Mouse (Mus musculus) lung, embryonic 16.5 days (tissue): ENCODE results near the gene Hdgfl2. TPM values are rescaled to one million over a fixed set of nuclear protein-coding genes. Genes with fewer than 3 reads are reported as not detected.

Source experiments
- ATAC-seq: fragments of 200-750 bp; cut with Nextera tagmentation; 2 replicates; pipeline ENCODE4 v1.8.0; 2017; ENCODE audit warnings: low read depth, mild to moderate bottlenecking, moderate library complexity
- H3K27ac ChIP-seq: fragments of 300-500 bp; sonication (generic); 2 replicates; pipeline ENCODE4 v1.5.1; 2014; ENCODE audit warnings: mild to moderate bottlenecking, control low read depth, low read length
- H3K27me3 ChIP-seq: fragments of 300-500 bp; sonication (generic); 2 replicates; pipeline ENCODE4 v1.6.1; 2014; ENCODE audit warnings: low read depth, low read length, mixed read lengths; ENCODE audit not compliant: control insufficient read depth, insufficient read depth
- H3K36me3 ChIP-seq: fragments of 300-500 bp; sonication (generic); 2 replicates; pipeline ENCODE4 v1.6.1; 2014; ENCODE audit warnings: low read length; ENCODE audit not compliant: control insufficient read depth, insufficient read depth
- H3K4me1 ChIP-seq: fragments of 300-500 bp; sonication (generic); replicated peaks from 2 replicates; pipeline ENCODE4 v1.6.1; 2014; ENCODE audit warnings: low read length, mixed read lengths; ENCODE audit not compliant: control insufficient read depth, insufficient read depth
- H3K4me2 ChIP-seq: fragments of 300-500 bp; sonication (generic); 2 replicates; pipeline ENCODE4 v1.6.1; 2014; ENCODE audit warnings: low read depth, low read length, control low read depth
- H3K4me3 ChIP-seq: fragments of 300-500 bp; sonication (generic); 2 replicates; pipeline ENCODE4 v1.5.1; 2014; ENCODE audit warnings: mild to moderate bottlenecking, low read length, control low read depth
- H3K9ac ChIP-seq: fragments of 300-500 bp; sonication (generic); 2 replicates; pipeline ENCODE4 v1.6.1; 2014; ENCODE audit warnings: low read length, control low read depth
- H3K9me3 ChIP-seq: fragments of 300-500 bp; sonication (generic); 2 replicates; pipeline ENCODE4 v1.6.1; 2016; ENCODE audit warnings: low read length; ENCODE audit not compliant: control insufficient read depth
- WGBS: fragments of 180-500 bp; shearing (Covaris S2); extraction: QIAGEN DNeasy Blood & Tissue Kit; methylation state at CpG from one replicate; pipeline ENCODE4 v1.1.7; 2014; 5-methylcytosine and 5-hydroxymethylcytosine counted together
- polyA plus RNA-seq: library from polyadenylated mRNA; unstranded; fragments of >200 nt; fragmentation: Nextera tagmentation; extraction: Ambion mirVana; gene quantifications from 2 replicates; pipeline ENCODE4 v1.2.1, GENCODE M21; 2015

Hdgfl2 gene
- polyA plus RNA-seq, 1 experiment from 2014 or later: 96.7 TPM

DNA sequence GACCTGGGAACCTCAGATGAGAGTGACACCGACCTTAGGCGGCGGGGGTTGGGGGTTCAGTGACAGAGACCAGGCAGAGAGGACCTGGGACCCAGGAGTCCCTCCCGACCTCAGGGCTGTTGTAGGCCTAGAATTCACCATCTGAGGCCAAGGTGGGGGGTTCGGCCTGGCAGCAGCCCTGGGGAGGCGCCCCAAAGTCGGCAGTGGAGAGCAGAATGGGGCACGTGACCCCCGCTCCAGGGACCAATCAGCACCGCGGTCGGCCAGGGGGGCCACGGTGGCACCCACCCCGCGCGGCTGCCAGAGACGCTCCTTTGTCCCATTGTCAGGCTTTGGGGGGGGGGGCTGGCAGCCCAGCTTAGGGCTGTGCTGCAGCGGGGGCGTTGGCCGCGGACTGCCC lies 59.9 kb downstream of the Hdgfl2 start:
- peak overlapping the region; percentile 60 for H3K9ac ChIP-seq
- H3K4me1 ChIP-seq: peaks cover 22% of the 10 kb centered on the region
- H3K36me3 ChIP-seq: no peaks in the 10 kb centered on the region
- 10% methylated on average over 21 of the region's 21 CpGs for WGBS
- peak overlapping the region; percentile 99 for H3K4me2 ChIP-seq
- H3K27ac ChIP-seq: no peak overlapping the region
- H3K4me3 ChIP-seq: peak overlapping the region; percentile 67
- H3K9me3 ChIP-seq: no peaks in the 10 kb centered on the region
- peaks cover 44% of the 10 kb centered on the region for H3K27me3 ChIP-seq
- ATAC-seq: no peak; the same call in 1 of the 2 replicates

DNA sequence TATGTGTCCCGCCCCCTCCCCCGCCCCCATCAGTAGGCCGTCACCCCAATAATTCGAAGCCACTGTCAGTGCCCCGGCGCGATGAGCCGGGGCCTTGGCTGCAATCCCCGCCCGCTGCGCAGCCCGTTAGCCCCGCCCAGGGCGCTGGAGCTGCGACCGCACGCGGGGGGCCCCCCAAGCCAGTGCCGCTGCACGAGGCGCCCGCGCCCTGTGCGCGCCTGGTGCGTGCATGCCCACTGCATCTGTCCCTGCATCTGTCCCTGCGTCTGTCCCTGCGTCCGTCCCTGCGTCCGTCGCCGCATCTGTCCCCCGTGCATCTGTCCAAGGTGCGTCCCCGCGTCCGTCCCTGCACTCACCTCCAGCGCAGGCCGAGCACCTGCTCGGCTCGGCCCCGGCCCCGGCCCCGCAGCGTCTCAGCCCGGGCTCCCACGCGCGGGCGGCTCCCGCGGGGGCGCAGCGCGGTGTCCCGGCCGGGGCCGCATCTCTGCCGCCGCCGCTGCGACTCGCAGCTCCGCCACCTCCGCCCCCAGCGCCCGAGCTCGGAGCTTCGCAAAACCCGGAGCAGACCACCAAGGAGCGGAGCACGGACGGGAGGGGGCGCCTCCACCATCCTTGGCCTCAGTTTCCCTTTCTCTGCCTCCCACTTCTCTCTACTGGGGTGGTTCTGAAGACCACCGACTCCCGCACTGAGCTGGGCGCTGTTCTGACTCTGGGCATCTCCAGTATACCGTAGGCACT lies 60.6 kb downstream of the Hdgfl2 start, which contains the start of gene Sema6b:
Gene Sema6b, minus strand, starts transcription at position 486 of the 738 bp plus-strand sequence.
- peak within 1 kb of the TSS; percentile 60 for H3K9ac ChIP-seq
- H3K27ac ChIP-seq: no peak within 1 kb of the TSS
- ATAC-seq: peak; percentile 55; the same call in 1 of the 2 replicates
- H3K36me3 ChIP-seq: no peaks in the 10 kb centered on the region
- H3K9me3 ChIP-seq: no peaks in the 10 kb centered on the region
- peak within 1 kb of the TSS; percentile 99 for H3K4me2 ChIP-seq
- peak within 1 kb of the TSS; percentile 67 for H3K4me3 ChIP-seq
- under 1% methylated on average over 78 of the region's 79 CpGs for WGBS
- H3K4me1 ChIP-seq: peaks cover 17% of the 10 kb centered on the region
- H3K27me3 ChIP-seq: peaks cover 47% of the 10 kb centered on the region

DNA sequence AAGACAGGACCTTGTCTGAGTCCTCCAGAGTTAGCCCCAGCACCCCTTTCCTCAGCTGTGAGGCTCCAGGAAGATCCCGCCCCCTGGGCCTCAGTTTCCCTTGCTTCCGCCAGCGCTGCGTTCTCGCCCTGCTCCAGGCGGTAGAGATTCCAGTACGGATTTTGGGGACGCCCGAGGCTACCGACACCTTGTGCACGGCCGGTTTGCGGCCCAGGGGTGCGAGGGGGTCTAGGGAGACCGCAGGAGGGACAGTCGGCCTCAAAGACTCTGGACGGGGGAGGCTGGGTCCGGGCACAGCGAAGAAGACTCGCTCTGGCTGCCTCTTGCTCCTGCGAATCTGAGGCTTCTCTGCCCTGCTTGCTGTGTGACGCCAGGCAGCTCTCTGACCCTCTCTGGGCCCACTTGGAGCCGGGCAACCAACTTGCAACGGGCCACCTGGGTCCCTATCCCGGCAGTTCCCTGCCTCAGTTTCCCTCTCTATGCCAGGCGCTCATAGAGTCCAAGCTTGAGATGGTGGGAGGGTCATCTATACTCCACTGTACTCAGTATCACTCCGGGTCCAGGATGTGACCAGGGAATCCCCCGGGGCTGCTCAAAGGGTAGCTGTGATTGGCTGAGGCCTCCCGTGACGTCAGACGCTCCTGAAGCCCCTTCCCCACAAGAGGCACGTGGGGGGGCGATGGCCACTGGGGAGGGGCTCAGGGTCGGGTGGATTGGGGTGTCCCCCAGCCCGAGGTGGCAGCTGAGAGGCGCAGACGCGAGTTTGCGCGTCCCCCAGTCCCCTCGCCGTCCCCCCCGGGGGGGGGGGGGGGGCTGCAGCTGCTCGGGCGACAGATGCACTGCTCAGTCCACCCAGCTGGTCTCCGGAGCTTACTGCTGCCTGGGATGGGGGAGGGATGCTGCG lies 62.5 kb downstream of the Hdgfl2 start:
- peak overlapping the region; percentile 42 for H3K4me3 ChIP-seq
- 2% methylated on average over 41 of the region's 47 CpGs for WGBS

DNA sequence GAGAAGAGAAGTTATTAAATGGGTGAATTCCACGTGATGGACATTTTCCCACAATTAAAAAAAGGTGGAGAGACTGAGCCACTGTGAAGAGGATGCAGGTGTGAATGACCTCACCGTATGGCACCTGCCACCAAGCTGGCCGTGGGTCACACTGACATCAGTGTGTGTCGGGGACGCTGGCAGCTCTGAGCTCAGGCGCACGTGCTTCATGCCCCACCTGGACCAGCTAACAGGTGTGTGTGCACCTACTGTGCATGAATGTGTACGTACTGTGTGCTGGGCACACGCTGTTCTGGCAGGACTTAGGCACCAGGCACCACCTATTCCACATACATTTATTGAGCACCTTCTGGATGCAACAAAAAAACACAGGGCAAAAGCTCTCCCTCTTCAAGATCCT lies 65.1 kb downstream of the Hdgfl2 start:
- no peaks in the 10 kb centered on the region for H3K36me3 ChIP-seq
- H3K27ac ChIP-seq: no peak overlapping the region
- H3K4me3 ChIP-seq: no peak overlapping the region
- H3K27me3 ChIP-seq: peaks cover 71% of the 10 kb centered on the region
- no peak overlapping the region for H3K9ac ChIP-seq
- 65% methylated on average over 9 of the region's 9 CpGs for WGBS
- no peaks in the 10 kb centered on the region for H3K9me3 ChIP-seq
- no peak for ATAC-seq
- H3K4me1 ChIP-seq: peaks cover 15% of the 10 kb centered on the region
- H3K4me2 ChIP-seq: no peak overlapping the region

More for the DNA sequence above, 62.5 kb downstream of the Hdgfl2 start:
- H3K4me1 ChIP-seq: peaks cover 17% of the 10 kb centered on the region
- H3K9me3 ChIP-seq: no peaks in the 10 kb centered on the region
- ATAC-seq: no peak
- peaks cover 58% of the 10 kb centered on the region for H3K27me3 ChIP-seq
- no peak overlapping the region for H3K27ac ChIP-seq
- no peaks in the 10 kb centered on the region for H3K36me3 ChIP-seq
- H3K9ac ChIP-seq: peak overlapping the region; percentile 39; the same call in 1 of the 2 replicates
- peak overlapping the region; percentile 71 for H3K4me2 ChIP-seq

DNA sequence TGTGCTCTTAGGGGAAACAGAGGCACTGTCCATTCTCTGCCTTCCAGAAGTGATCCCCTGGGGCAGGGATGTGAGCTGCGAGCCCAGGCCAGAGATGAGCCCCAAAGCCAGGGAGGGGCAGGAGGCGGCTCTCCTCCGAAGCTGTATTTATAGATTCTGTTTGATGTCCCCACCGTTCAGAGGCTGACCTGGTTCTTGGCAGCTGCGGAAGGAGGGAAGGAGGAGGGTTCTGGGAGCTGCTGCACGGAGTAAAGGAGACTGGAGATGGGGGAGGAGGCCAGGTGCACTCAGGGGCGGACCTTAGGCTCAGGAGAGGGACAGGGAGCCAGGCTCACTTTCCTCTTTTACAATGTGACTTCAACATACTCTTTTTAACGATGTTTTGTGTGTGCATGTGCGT lies 66.7 kb downstream of the Hdgfl2 start:
- peaks cover 12% of the 10 kb centered on the region for H3K4me1 ChIP-seq
- H3K36me3 ChIP-seq: no peaks in the 10 kb centered on the region
- no peak overlapping the region for H3K4me3 ChIP-seq
- H3K27me3 ChIP-seq: peaks cover 61% of the 10 kb centered on the region
- WGBS: 17% methylated on average over 9 of the region's 9 CpGs
- H3K4me2 ChIP-seq: no peak overlapping the region
- ATAC-seq: no peak
- no peak overlapping the region for H3K9ac ChIP-seq
- no peaks in the 10 kb centered on the region for H3K9me3 ChIP-seq
- no peak overlapping the region for H3K27ac ChIP-seq

DNA sequence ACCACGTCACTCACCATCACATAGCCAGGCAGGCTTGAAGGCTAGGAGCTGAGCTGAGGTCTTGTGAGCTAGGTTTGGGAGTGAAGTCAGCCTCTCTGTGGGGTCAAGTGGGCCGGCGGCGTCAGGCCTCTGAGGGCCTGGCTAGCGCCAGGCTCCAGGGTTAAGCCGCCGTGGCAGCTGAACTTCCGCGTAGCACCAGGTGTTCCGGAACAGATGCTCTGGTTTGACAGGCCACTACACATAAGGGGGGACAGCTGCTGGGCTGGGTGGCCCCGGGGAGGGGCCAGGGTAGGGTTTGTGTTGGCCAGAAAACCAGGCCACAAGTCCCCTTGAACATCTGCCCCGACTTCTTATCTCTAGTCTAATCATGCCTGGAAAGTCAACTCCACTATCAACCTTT lies 68.0 kb downstream of the Hdgfl2 start:
- no peaks in the 10 kb centered on the region for H3K9me3 ChIP-seq
- WGBS: 35% methylated on average over 12 of the region's 12 CpGs
- H3K4me1 ChIP-seq: peaks cover 3% of the 10 kb centered on the region; the same call in 1 of the 2 replicates
- peaks cover 48% of the 10 kb centered on the region for H3K27me3 ChIP-seq
- ATAC-seq: no peak
- H3K4me3 ChIP-seq: no peak overlapping the region
- H3K36me3 ChIP-seq: no peaks in the 10 kb centered on the region
- H3K27ac ChIP-seq: no peak overlapping the region
- no peak overlapping the region for H3K4me2 ChIP-seq
- H3K9ac ChIP-seq: no peak overlapping the region

DNA sequence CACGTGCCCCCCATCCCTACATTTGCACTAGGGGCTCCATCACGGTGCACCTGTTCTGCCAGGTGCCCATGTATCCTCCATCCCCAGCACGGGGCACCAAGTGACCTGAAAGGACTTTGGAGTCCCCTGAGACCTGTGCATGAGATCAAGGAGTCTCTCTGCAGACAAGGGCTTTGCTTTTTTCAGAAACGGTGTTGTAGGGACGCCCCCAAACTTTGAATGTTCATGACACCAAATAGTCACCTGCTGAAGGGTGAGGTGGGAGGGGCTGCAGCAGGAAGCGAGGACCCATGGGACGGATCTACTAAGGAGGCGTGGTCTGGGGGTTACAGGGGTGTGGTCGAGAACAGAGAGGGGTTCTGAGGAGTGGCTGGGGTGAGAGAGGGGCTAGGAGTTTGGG lies 68.8 kb downstream of the Hdgfl2 start:
- H3K36me3 ChIP-seq: no peaks in the 10 kb centered on the region
- H3K4me3 ChIP-seq: peak overlapping the region; percentile 31
- H3K9me3 ChIP-seq: no peaks in the 10 kb centered on the region
- no peak overlapping the region for H3K27ac ChIP-seq
- peaks cover 41% of the 10 kb centered on the region for H3K27me3 ChIP-seq
- ATAC-seq: no peak
- WGBS: 18% methylated on average over 9 of the region's 9 CpGs
- H3K9ac ChIP-seq: no peak overlapping the region
- peak overlapping the region; percentile 39 for H3K4me2 ChIP-seq
- peaks cover 3% of the 10 kb centered on the region; the same call in 1 of the 2 replicates for H3K4me1 ChIP-seq

DNA sequence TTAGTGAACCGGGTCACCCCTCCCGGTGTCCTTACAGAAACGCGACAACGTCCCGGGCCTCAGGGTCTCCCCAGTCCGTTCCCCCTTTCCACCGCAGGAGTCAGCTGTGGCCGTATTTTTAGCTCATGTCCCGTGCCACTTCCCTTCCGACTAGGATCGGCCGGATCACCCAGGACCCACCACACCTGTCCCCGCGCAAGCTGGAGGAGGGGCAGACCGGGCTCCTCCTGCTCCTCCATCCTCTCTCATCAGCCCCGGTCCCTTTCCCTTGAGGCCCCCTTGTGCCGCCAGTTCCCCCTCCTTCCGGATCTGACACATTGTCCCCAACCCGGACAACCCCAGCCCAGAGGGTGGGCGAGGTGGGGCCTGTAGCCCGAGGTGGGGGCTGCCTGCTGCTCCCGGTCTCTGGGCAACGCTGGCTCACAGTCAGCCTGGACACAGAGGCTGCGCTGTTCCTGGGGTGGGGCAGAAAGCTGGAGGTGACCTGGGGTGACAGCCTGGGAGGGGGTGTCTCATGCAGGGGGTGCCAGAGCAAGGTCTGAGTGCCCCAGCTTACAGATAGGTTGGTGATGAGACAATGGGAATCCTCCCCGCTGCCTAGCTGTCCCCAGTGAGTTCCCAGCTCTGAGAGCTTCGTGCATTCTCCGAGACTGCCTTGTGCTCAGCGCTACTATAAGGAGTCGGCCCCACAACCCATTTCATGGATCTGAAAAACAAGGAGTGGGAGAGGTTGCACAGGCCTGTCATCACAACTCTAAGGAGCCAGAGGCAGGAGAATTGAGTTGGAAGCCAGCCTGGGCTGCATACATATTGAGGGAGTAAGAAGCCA lies 69.6 kb downstream of the Hdgfl2 start:
- no peak overlapping the region for H3K9ac ChIP-seq
- 1% methylated on average over 30 of the region's 30 CpGs for WGBS

More for the DNA sequence above, 69.6 kb downstream of the Hdgfl2 start:
- Histone ChIP-seq H3K27ac (no peak overlapping the region), H3K4me2 (peak overlapping the region; percentile 39), H3K9me3 (no peaks in the 10 kb centered on the region), H3K4me3 (peak overlapping the region; percentile 31), H3K27me3 (peaks cover 41% of the 10 kb centered on the region), H3K4me1 (peaks cover 5% of the 10 kb centered on the region; the same call in 1 of the 2 replicates), H3K36me3 (no peaks in the 10 kb centered on the region)
- ATAC-seq: no peak
